Mouse (Mus musculus) cortical plate, adult 2 months (tissue): Measurements from ENCODE around the gene Fosl2.

Experiments
- CTCF ChIP-seq: fragments of 200-500 bp; IDR thresholded peaks from 2 replicates; pipeline ENCODE4 v1.5.1; 2011; ENCODE audit warnings: mild to moderate bottlenecking, control low read depth, low read length; ENCODE audit not compliant: insufficient read depth; ENCODE audit errors: extremely low read depth
- POLR2A ChIP-seq: fragments of 200-500 bp; IDR thresholded peaks from 2 replicates; pipeline ENCODE4 v1.6.1; 2011; ENCODE audit warnings: mild to moderate bottlenecking, low read length, control low read depth; ENCODE audit not compliant: insufficient read depth; ENCODE audit errors: extremely low read depth

DNA sequence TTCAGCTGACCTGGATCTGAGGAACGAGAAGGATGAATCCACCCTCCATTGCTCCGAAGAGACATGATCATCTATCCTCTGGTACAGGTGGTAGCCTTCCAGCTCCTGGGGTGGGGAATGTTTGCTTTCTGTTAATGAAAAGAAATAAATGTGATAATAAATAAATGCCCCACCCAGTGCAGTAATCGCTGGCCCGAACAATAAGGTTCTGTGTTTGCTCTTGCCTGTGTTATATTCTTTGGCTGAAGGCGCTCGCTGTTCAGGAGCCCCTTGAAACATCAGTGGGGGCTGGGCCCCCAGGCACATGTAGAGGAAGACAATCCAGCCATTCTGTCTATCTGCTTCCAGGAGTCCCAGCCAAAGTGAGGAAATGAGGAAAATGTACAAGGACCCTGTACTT, 10.6 kb upstream of the Fosl2 start:
- TF ChIP-seq CTCF (no peak), POLR2A (no peak)
